Mouse (Mus musculus): ENCODE measurements around the gene Epor. TPM values are rescaled to one million over a fixed set of nuclear protein-coding genes. Genes with fewer than 3 reads are reported as not detected.
A peak's percentile ranks its signal among the peaks of the same experiment; 100 is the strongest.

The Epor gene
- 0.80 and 2.0 TPM in 2 replicates for total RNA-seq (2012; rRNA removed)
- total RNA-seq (2014; rRNA removed), result not detected in 2 replicates
- polyA plus RNA-seq (2012; ENCODE audit: insufficient read length, low read depth), result 0.18 and 0.20 TPM in 2 replicates

DNA sequence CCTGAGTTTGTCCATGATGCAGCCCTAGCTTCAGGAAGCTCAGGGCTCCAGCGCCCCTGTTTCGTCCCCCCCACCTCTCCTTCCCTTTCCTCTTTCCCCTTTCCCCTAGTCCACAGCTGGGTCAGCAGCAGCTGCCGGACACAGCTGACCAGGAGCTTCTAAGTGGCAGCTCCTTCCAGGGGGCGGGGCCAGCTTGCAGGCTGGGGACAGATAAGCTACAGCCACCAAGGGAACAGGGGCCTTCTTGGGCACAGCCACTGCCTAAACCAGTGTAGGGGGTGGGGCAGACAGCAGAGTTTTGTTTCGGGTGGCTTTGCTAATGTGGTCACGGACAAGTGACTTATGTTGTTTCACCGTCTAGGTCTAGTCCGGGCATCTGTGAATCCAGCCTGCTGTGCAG, at the start of gene Epor:
Gene Epor, minus strand, starts transcription at position 90 of the 400 bp plus-strand sequence.
- DNase-seq (ENCODE audit: extremely low read depth), result no peak
- in situ Hi-C loops (cut with MboI; ENCODE audit: low pct_ligation_motif_present, low pct_unique_long_range_greater_than_20kb, low sequenced_read_pairs) (loop anchor here (5.0 kb wide), 1 partner anchor 39 kb away; the partner anchor contains the start of genes Ccdc151 and Prkcsh), dilution Hi-C loops (cut with MboI; ENCODE audit: extremely low pct_ligation_motif_present, extremely low pct_unique_long_range_greater_than_20kb, low sequenced_read_pairs) (no loop called here)
- peak within 1 kb of the TSS in 2 of 3 experiments; percentile 15 to 51 for H3K4me3 ChIP-seq (replicated peaks in 1 of 3; ENCODE audit: low read depth in 2 of 3, low read length in 2 of 3, poor library complexity in 1 of 3)
- H3K36me3 ChIP-seq (replicated peaks in 1 of 2; ENCODE audit: control insufficient read depth in 1 of 2, insufficient read depth in 1 of 2, low read length in 1 of 2), result peaks cover 0 to under 1% of the 10 kb centered on the region in 2 experiments
- no peak within 1 kb of the TSS for H3K27ac ChIP-seq (ENCODE audit: insufficient read depth, low read depth)
- no peaks in the 10 kb centered on the region for H3K9me3 ChIP-seq (replicated peaks; ENCODE audit: low read length)
- peak within 1 kb of the TSS; percentile 85 for H3K4me2 ChIP-seq (ENCODE audit: insufficient read depth, low read depth, poor library complexity, severe bottlenecking)
- H3K79me2 ChIP-seq (replicated peaks; ENCODE audit: control insufficient read depth, extremely low read depth, insufficient read depth, poor library complexity, severe bottlenecking), result no peaks in the 10 kb centered on the region
- peaks cover 59% of the 10 kb centered on the region for H3K27me3 ChIP-seq (replicated peaks)
- no peak for TF ChIP-seq ZMIZ1 (IDR thresholded peaks at IDR 0.05; ENCODE audit: low read depth, low read length)
- TF ChIP-seq RCOR1 (conservative IDR thresholded peaks at IDR 0.05; ENCODE audit: low read depth, low read length), result no peak
- no peak for TF ChIP-seq POLR2A (IDR thresholded peaks at IDR 0.05; ENCODE audit: low read depth, low read length)
- no peak for TF ChIP-seq POLR2AphosphoS2 (IDR thresholded peaks at IDR 0.05; ENCODE audit: low read depth, low read length)
- no peak for TF ChIP-seq JUN (IDR thresholded peaks at IDR 0.05; ENCODE audit: insufficient read depth, low read depth, low read length)
- TF ChIP-seq SMC3 (IDR thresholded peaks at IDR 0.05; ENCODE audit: low read depth, low read length), result no peak
- no peak for TF ChIP-seq PAX5 (IDR thresholded peaks at IDR 0.05; ENCODE audit: low read length)
- no peak for TF ChIP-seq ETS1 (conservative IDR thresholded peaks at IDR 0.05; ENCODE audit: low read depth, low read length)
- peak within 1 kb of the TSS; percentile 22; the same call in 1 of the 2 replicates for H3K9ac ChIP-seq (ENCODE audit: insufficient read depth, low read depth)
- H3K4me1 ChIP-seq (ENCODE audit: control insufficient read depth in 1 of 2, insufficient read depth in 2 of 2), result peaks cover 7 to 11% of the 10 kb centered on the region in 2 experiments; a peak in 3 of 4 replicates

- Histone ChIP-seq H3K79me2 (replicated peaks; ENCODE audit: control insufficient read depth, extremely low read depth, insufficient read depth, poor library complexity, severe bottlenecking) (no peaks in the 10 kb centered on the region), H3K27ac (ENCODE audit: insufficient read depth, low read depth) (no peak overlapping the region), H3K4me3 (replicated peaks in 1 of 3; ENCODE audit: low read depth in 2 of 3, low read length in 2 of 3, poor library complexity in 1 of 3) (no peak overlapping the region), H3K4me1 (ENCODE audit: control insufficient read depth in 1 of 2, insufficient read depth in 2 of 2) (peaks cover 3 to 18% of the 10 kb centered on the region in 2 experiments; a peak in 3 of 4 replicates), H3K27me3 (replicated peaks) (no peaks in the 10 kb centered on the region), H3K9me3 (replicated peaks; ENCODE audit: low read length) (no peaks in the 10 kb centered on the region), H3K4me2 (ENCODE audit: insufficient read depth, low read depth, poor library complexity, severe bottlenecking) (no peak overlapping the region), H3K9ac (ENCODE audit: insufficient read depth, low read depth) (no peak overlapping the region), H3K36me3 (replicated peaks in 1 of 2; ENCODE audit: control insufficient read depth in 1 of 2, insufficient read depth in 1 of 2, low read length in 1 of 2) (peaks cover 67 to 80% of the 10 kb centered on the region in 2 experiments)
- TF ChIP-seq RCOR1 (conservative IDR thresholded peaks at IDR 0.05; ENCODE audit: low read depth, low read length), result no peak
- TF ChIP-seq EP300 (IDR thresholded peaks at IDR 0.05; ENCODE audit: low read length), result no peak
- TF ChIP-seq MAX (IDR thresholded peaks at IDR 0.05; ENCODE audit: low read length), result no peak
- TF ChIP-seq MEF2A (IDR thresholded peaks at IDR 0.05; ENCODE audit: borderline replicate concordance, low read depth, low read length), result no peak
- no peak for TF ChIP-seq GABPA (IDR thresholded peaks at IDR 0.05; ENCODE audit: insufficient replicate concordance, low read depth, low read length)
- no peak for TF ChIP-seq IRF4 (IDR thresholded peaks at IDR 0.05; ENCODE audit: low read depth, low read length)
- TF ChIP-seq USF2 (conservative IDR thresholded peaks at IDR 0.05; ENCODE audit: low read depth, low read length), result no peak
- no peak for TF ChIP-seq BHLHE40 (IDR thresholded peaks at IDR 0.05; ENCODE audit: low read depth, low read length)
- TF ChIP-seq POLR2AphosphoS2 (IDR thresholded peaks at IDR 0.05; ENCODE audit: low read depth, low read length), result no peak
- TF ChIP-seq ETS1 (conservative IDR thresholded peaks at IDR 0.05; ENCODE audit: low read depth, low read length), result no peak
- TF ChIP-seq ZNF384 (IDR thresholded peaks at IDR 0.05; ENCODE audit: low read depth, low read length), result no peak
- no peak for TF ChIP-seq E2F4 (IDR thresholded peaks at IDR 0.05; ENCODE audit: insufficient replicate concordance, low read depth, low read length)
- no peak for TF ChIP-seq CTCF (conservative IDR thresholded peaks at IDR 0.05 in 1 of 2, IDR thresholded peaks at IDR 0.05 in 1 of 2; ENCODE audit: low read depth in 2 of 2, low read length in 2 of 2)
- no peak for TF ChIP-seq CHD2 (IDR thresholded peaks at IDR 0.05; ENCODE audit: low read length)
- TF ChIP-seq MAFK (IDR thresholded peaks at IDR 0.05; ENCODE audit: insufficient replicate concordance, low read length), result no peak
- no peak for TF ChIP-seq ZMIZ1 (IDR thresholded peaks at IDR 0.05; ENCODE audit: low read depth, low read length)
- no peak for TF ChIP-seq TCF12 (IDR thresholded peaks at IDR 0.05; ENCODE audit: low read depth, low read length)
- TF ChIP-seq USF1 (IDR thresholded peaks at IDR 0.05; ENCODE audit: low read depth, low read length), result no peak
- TF ChIP-seq TBP (conservative IDR thresholded peaks at IDR 0.05; ENCODE audit: low read depth, low read length), result no peak
- TF ChIP-seq RAD21 (IDR thresholded peaks at IDR 0.05; ENCODE audit: low read depth, low read length), result no peak
- in situ Hi-C loops (cut with MboI; ENCODE audit: low pct_ligation_motif_present, low pct_unique_long_range_greater_than_20kb, low sequenced_read_pairs) (no loop called here), dilution Hi-C loops (cut with MboI; ENCODE audit: extremely low pct_ligation_motif_present, extremely low pct_unique_long_range_greater_than_20kb, low sequenced_read_pairs) (no loop called here)
- no peak for DNase-seq (ENCODE audit: extremely low read depth)
These were observed 49.4 kb upstream of the Epor start for GRCm38 (mm10) chr9:22012731-22013130.
